Mouse (Mus musculus): ENCODE data around the gene Dock6. TPM values are rescaled to one million over a fixed set of nuclear protein-coding genes. Genes with fewer than 3 reads are reported as not detected.

Dock6 gene
- polyA plus RNA-seq, 1 experiment from 2014 or later = 46.2 TPM

DNA sequence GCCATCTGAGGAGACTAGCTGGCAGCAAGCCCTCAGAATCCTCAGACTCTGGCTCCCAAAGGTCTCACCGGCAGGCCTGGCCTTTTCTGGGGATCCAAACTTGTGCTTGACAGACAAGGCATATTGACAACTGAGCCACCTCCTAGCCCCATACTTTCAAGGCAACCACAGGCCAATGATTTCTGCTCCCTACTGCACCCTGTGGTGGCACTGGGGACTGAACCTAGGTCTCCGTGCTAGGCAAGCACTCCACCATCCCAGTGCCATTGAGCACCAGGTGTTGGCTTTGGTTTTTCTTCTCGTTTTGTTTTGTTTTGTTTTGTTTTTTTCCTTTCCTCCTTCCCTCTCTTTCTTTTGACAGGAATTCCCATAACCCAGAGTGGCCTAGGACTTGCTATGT lies 43.9 kb downstream of the Dock6 start:
- Histone ChIP-seq H3K36me3 (ENCODE audit: control insufficient read depth, insufficient read depth) (peaks cover 5% of the 10 kb centered on the region; the same call in 1 of the 2 replicates), H3K27ac (ENCODE audit: low read length) (no peak overlapping the region), H3K9ac (ENCODE audit: low read length) (no peak overlapping the region), H3K27me3 (ENCODE audit: control insufficient read depth, insufficient read depth, low read length) (no peaks in the 10 kb centered on the region), H3K4me2 (ENCODE audit: low read depth, low read length) (no peak overlapping the region), H3K4me3 (ENCODE audit: low read length) (no peak overlapping the region), H3K4me1 (ENCODE audit: control insufficient read depth, insufficient read depth, low read length) (peaks cover 6% of the 10 kb centered on the region), H3K9me3 (replicated peaks; ENCODE audit: control insufficient read depth, low read length) (no peaks in the 10 kb centered on the region)
- WGBS = 58% methylated on average over 3 of the region's 3 CpGs
- no peak for ATAC-seq (replicated peaks; ENCODE audit: extremely low read depth, insufficient read depth, low FRiP score)

DNA sequence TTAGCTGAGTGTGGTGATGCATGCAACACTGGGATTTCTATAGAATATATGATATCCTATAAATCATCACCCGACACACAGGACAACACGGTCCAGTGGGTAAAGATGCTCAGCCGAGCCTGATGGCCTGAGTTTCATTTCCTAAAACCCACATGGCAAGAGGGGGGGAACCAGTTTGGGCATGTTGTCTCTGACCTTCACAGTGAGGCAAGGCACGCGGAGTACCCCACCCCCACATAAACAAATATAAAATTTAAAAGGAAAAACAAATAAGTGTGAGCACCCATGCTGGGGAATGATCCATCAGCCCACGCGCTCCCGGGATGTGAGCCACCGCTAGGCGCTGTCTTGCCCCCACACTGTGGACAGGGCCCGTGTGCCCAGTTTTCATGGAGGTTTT lies 45.5 kb downstream of the Dock6 start:
- H3K4me1 ChIP-seq (ENCODE audit: control insufficient read depth, insufficient read depth, low read length) = peaks cover 6% of the 10 kb centered on the region
- ATAC-seq (replicated peaks; ENCODE audit: extremely low read depth, insufficient read depth, low FRiP score) = no peak
- WGBS = 83% methylated on average over 11 of the region's 11 CpGs
- H3K9ac ChIP-seq (ENCODE audit: low read length) = no peak overlapping the region
- H3K9me3 ChIP-seq (replicated peaks; ENCODE audit: control insufficient read depth, low read length) = no peaks in the 10 kb centered on the region
- H3K36me3 ChIP-seq (ENCODE audit: control insufficient read depth, insufficient read depth) = peaks cover 2% of the 10 kb centered on the region; the same call in 1 of the 2 replicates
- no peak overlapping the region for H3K4me3 ChIP-seq (ENCODE audit: low read length)
- H3K27me3 ChIP-seq (ENCODE audit: control insufficient read depth, insufficient read depth, low read length) = no peaks in the 10 kb centered on the region
- H3K4me2 ChIP-seq (ENCODE audit: low read depth, low read length) = no peak overlapping the region
- no peak overlapping the region for H3K27ac ChIP-seq (ENCODE audit: low read length)

DNA sequence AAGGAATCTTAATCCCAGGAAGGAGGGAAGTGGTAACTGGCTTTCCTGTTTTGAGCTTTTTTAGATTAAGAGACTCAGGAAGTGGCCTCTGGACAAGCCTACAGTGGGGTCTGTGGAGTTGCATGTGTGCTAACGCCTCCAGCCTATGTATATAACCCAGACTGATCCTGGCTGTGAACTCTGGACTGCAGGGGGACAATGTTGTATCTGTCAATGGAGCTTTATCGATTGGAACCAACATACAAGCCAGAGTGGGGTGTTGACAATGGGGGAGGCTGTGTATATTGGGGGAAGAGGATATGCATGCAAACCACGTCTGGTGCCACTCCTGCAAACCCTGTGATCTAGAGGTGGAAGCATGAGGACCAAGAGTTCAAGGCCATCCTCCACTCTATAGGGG lies 46.1 kb downstream of the Dock6 start:
- Histone ChIP-seq H3K4me3 (ENCODE audit: low read length) (no peak overlapping the region), H3K36me3 (ENCODE audit: control insufficient read depth, insufficient read depth) (peaks cover 2% of the 10 kb centered on the region; the same call in 1 of the 2 replicates)

DNA sequence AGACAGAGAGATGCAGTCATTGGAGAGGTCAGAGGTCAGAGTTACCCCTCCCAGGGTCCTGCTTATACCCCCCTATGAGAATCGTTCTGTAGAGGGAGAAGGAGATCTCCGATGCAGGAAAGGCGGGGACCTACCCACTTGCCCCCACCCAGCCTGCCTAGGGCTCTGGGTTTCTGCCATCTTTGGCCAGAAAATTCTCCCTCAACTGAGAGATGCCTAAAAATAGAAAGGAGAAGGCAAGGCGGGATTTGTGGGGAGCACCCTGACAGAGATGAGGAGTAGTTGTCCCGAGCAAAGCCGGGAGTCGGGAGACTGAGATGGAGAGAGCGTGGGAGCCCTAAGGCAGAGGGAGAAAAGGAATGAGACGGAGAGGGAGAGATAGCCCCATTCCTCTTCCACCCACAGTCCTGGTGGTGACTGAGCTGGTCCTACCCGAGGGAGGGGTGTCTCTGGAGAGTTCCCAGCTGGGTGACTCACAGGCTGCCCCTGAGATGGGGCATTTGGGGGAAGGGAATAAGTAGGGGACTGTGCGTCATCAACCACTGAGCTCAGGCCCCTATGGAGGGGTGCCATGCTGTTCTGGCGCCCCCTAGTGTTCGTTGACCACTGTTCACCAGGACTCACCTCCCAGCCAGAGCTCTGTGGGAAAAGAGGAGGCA lies 48.3 kb downstream of the Dock6 start:
- H3K4me3 ChIP-seq (ENCODE audit: low read length) = peak overlapping the region; percentile 25
- H3K36me3 ChIP-seq (ENCODE audit: control insufficient read depth, insufficient read depth) = no peaks in the 10 kb centered on the region
- no peaks in the 10 kb centered on the region for H3K9me3 ChIP-seq (replicated peaks; ENCODE audit: control insufficient read depth, low read length)
- 24% methylated on average over 13 of the region's 13 CpGs for WGBS
- H3K4me1 ChIP-seq (ENCODE audit: control insufficient read depth, insufficient read depth, low read length) = peaks cover 6% of the 10 kb centered on the region
- H3K9ac ChIP-seq (ENCODE audit: low read length) = peak overlapping the region; percentile 60
- H3K4me2 ChIP-seq (ENCODE audit: low read depth, low read length) = peak overlapping the region; percentile 56
- ATAC-seq (replicated peaks; ENCODE audit: extremely low read depth, insufficient read depth, low FRiP score) = peak; percentile 91
- H3K27ac ChIP-seq (ENCODE audit: low read length) = peak overlapping the region; percentile 76
- H3K27me3 ChIP-seq (ENCODE audit: control insufficient read depth, insufficient read depth, low read length) = no peaks in the 10 kb centered on the region

More for the DNA sequence above, 46.1 kb downstream of the Dock6 start:
- Histone ChIP-seq H3K27me3 (ENCODE audit: control insufficient read depth, insufficient read depth, low read length) (no peaks in the 10 kb centered on the region), H3K9ac (ENCODE audit: low read length) (no peak overlapping the region), H3K4me1 (ENCODE audit: control insufficient read depth, insufficient read depth, low read length) (peaks cover 6% of the 10 kb centered on the region), H3K4me2 (ENCODE audit: low read depth, low read length) (no peak overlapping the region), H3K9me3 (replicated peaks; ENCODE audit: control insufficient read depth, low read length) (no peaks in the 10 kb centered on the region), H3K27ac (ENCODE audit: low read length) (no peak overlapping the region)
- 51% methylated on average over 3 of the region's 3 CpGs for WGBS
- no peak for ATAC-seq (replicated peaks; ENCODE audit: extremely low read depth, insufficient read depth, low FRiP score)

DNA sequence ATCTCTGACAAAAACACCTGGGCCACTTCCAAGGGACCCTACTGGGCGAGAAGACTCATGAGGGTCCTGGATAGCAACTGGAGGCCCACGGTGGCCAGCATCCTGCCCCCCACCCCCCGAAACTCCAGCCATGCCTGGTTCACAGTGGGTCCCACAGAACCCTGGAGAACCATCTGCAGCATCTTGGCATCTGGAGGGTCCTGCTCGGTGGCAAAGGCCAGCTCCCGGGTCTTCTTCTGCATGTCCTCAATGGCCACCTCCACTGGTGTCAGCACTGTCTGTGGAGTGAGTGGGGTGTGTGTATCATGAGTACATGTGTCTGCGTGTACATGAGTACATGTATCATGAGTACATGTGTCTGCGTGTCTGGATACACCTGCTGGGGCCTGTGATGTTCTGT lies 50.8 kb downstream of the Dock6 start:
- H3K9ac ChIP-seq (ENCODE audit: low read length) = no peak overlapping the region
- peaks cover 19% of the 10 kb centered on the region for H3K4me1 ChIP-seq (ENCODE audit: control insufficient read depth, insufficient read depth, low read length)
- no peaks in the 10 kb centered on the region for H3K9me3 ChIP-seq (replicated peaks; ENCODE audit: control insufficient read depth, low read length)
- ATAC-seq (replicated peaks; ENCODE audit: extremely low read depth, insufficient read depth, low FRiP score) = no peak
- no peak overlapping the region for H3K4me3 ChIP-seq (ENCODE audit: low read length)
- H3K36me3 ChIP-seq (ENCODE audit: control insufficient read depth, insufficient read depth) = no peaks in the 10 kb centered on the region
- H3K27ac ChIP-seq (ENCODE audit: low read length) = no peak overlapping the region
- no peak overlapping the region for H3K4me2 ChIP-seq (ENCODE audit: low read depth, low read length)
- H3K27me3 ChIP-seq (ENCODE audit: control insufficient read depth, insufficient read depth, low read length) = no peaks in the 10 kb centered on the region
- 86% methylated on average over 7 of the region's 7 CpGs for WGBS

DNA sequence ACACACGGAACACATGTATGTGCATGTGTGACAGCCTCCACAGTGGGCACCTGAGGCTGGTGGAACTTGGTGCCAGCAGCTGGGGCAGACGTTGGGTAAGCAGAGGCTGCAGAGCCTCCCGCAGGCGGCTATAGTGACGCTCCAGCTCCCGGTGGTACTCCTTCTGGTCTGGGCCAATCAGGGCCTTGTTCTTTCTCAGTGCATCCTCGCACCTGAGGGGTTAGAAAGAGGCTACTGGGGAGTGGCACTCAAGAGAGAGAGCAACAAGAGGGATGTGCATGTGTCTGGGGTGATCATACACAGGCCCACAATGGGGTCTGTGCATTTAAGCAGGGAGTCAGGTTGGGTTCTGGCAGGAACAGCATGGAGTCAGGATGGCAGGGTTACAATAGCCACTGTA lies 51.3 kb downstream of the Dock6 start:
- no peaks in the 10 kb centered on the region for H3K36me3 ChIP-seq (ENCODE audit: control insufficient read depth, insufficient read depth)
- no peak overlapping the region for H3K4me2 ChIP-seq (ENCODE audit: low read depth, low read length)
- H3K4me3 ChIP-seq (ENCODE audit: low read length) = no peak overlapping the region
- H3K9ac ChIP-seq (ENCODE audit: low read length) = no peak overlapping the region
- no peak overlapping the region for H3K27ac ChIP-seq (ENCODE audit: low read length)
- no peaks in the 10 kb centered on the region for H3K9me3 ChIP-seq (replicated peaks; ENCODE audit: control insufficient read depth, low read length)
- WGBS = 74% methylated on average over 7 of the region's 7 CpGs
- no peaks in the 10 kb centered on the region for H3K27me3 ChIP-seq (ENCODE audit: control insufficient read depth, insufficient read depth, low read length)
- peaks cover 24% of the 10 kb centered on the region for H3K4me1 ChIP-seq (ENCODE audit: control insufficient read depth, insufficient read depth, low read length)
- ATAC-seq (replicated peaks; ENCODE audit: extremely low read depth, insufficient read depth, low FRiP score) = no peak

DNA sequence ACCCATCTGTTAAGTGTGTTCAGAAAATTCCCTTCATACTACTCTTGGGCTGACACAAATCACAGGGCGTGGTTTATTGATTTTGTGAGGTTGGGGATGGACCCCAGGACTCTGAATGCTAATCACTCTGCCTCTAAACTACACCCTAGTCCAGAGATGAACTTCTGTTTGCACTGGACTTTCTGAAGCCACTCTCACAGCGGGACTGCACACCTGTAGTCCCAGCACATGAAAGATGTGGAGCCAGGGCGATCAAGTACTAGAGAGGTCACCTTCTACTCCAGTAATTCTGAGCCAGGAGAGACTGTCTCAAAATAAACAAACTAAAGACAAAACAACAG lies 53.5 kb downstream of the Dock6 start:
- peak overlapping the region; percentile 96 for H3K9ac ChIP-seq (ENCODE audit: low read length)
- H3K27me3 ChIP-seq (ENCODE audit: control insufficient read depth, insufficient read depth, low read length) = no peaks in the 10 kb centered on the region
- WGBS = 57% methylated on average over 3 of the region's 3 CpGs
- H3K36me3 ChIP-seq (ENCODE audit: control insufficient read depth, insufficient read depth) = peaks cover 17% of the 10 kb centered on the region
- H3K27ac ChIP-seq (ENCODE audit: low read length) = peak overlapping the region; percentile 97
- ATAC-seq (replicated peaks; ENCODE audit: extremely low read depth, insufficient read depth, low FRiP score) = no peak
- no peaks in the 10 kb centered on the region for H3K9me3 ChIP-seq (replicated peaks; ENCODE audit: control insufficient read depth, low read length)
- H3K4me3 ChIP-seq (ENCODE audit: low read length) = peak overlapping the region; percentile 90
- peaks cover 31% of the 10 kb centered on the region for H3K4me1 ChIP-seq (ENCODE audit: control insufficient read depth, insufficient read depth, low read length)
- peak overlapping the region; percentile 77 for H3K4me2 ChIP-seq (ENCODE audit: low read depth, low read length)

DNA sequence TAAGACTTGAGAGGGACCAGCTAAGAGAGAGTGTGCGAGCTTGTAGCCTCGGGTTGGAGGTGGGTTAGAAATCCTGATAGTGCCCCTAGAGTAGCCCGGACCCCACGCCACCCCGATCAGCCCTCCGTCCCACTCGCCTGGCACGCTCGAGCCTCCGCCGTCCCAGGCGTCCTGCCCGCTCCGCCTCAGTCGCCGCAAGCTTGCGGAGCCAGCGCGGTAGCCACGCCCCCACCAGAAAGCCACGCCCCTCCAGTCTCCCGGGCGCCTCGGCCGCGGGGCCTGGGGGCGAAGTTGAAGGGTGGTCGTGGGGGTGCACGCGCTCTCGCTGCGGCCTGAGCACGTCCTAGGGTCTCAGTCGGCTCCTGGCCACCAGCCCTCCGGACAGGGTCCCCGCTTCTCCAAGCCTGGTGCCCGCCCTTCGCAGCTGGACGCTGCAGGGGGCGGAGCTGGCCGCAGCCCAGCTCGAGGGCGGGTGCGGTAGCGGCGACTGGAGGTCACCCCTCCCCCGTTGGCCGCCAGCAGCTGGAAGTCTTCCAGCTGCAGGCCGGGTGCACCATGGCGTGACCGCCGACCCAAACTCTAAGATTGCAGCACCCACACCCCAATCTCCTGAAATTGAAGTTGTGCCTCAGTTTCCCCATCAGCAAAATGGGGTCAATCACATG lies 54.0 kb downstream of the Dock6 start, which contains the start of gene Kank2:
Kank2 (minus strand) TSS at position 400 of the 665 bp plus-strand sequence.
- peaks cover 30% of the 10 kb centered on the region for H3K4me1 ChIP-seq (ENCODE audit: control insufficient read depth, insufficient read depth, low read length)
- H3K9ac ChIP-seq (ENCODE audit: low read length) = peak within 1 kb of the TSS; percentile 96
- no peaks in the 10 kb centered on the region for H3K9me3 ChIP-seq (replicated peaks; ENCODE audit: control insufficient read depth, low read length)
- ATAC-seq (replicated peaks; ENCODE audit: extremely low read depth, insufficient read depth, low FRiP score) = peak; percentile 85
- peak within 1 kb of the TSS; percentile 90 for H3K4me3 ChIP-seq (ENCODE audit: low read length)
- under 1% methylated on average over 52 of the region's 52 CpGs for WGBS
- peaks cover 22% of the 10 kb centered on the region for H3K36me3 ChIP-seq (ENCODE audit: control insufficient read depth, insufficient read depth)
- H3K4me2 ChIP-seq (ENCODE audit: low read depth, low read length) = peak within 1 kb of the TSS; percentile 77
- H3K27me3 ChIP-seq (ENCODE audit: control insufficient read depth, insufficient read depth, low read length) = no peaks in the 10 kb centered on the region
- peak within 1 kb of the TSS; percentile 97 for H3K27ac ChIP-seq (ENCODE audit: low read length)

DNA sequence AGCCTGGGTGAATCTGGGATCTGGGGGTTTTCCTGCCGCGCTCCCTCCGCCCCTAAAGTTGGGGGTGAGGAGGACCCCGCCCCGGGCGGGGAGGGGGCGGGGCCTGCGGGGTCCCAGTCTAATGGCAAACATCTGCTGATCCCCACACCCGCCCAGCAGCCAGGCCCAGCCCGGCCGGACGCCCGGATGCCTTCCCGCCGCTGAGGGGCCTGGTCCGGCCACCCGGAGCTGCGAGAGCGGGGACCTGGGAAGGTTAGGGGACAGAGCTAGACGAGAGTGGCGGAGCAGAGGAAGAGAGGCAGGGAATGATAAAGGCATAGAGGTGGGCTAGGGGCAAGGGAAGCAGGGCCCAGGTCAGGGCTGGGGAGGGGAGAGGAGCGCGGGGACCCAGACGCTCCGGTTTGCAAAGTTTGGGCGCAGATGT lies 54.5 kb downstream of the Dock6 start:
- no peaks in the 10 kb centered on the region for H3K9me3 ChIP-seq (replicated peaks; ENCODE audit: control insufficient read depth, low read length)

More for the DNA sequence above, 54.5 kb downstream of the Dock6 start:
- Histone ChIP-seq H3K9ac (ENCODE audit: low read length) (peak overlapping the region; percentile 96), H3K27me3 (ENCODE audit: control insufficient read depth, insufficient read depth, low read length) (no peaks in the 10 kb centered on the region), H3K4me3 (ENCODE audit: low read length) (peak overlapping the region; percentile 90), H3K4me2 (ENCODE audit: low read depth, low read length) (peak overlapping the region; percentile 77), H3K36me3 (ENCODE audit: control insufficient read depth, insufficient read depth) (peaks cover 25% of the 10 kb centered on the region), H3K27ac (ENCODE audit: low read length) (peak overlapping the region; percentile 97), H3K4me1 (ENCODE audit: control insufficient read depth, insufficient read depth, low read length) (peaks cover 34% of the 10 kb centered on the region)
- peak; percentile 76 for ATAC-seq (replicated peaks; ENCODE audit: extremely low read depth, insufficient read depth, low FRiP score)
- under 1% methylated on average over 25 of the region's 26 CpGs for WGBS

Measured in heart, embryonic 16.5 days (tissue).